Mouse (Mus musculus): ENCODE data around the gene Rassf10. TPM values are rescaled to one million over a fixed set of nuclear protein-coding genes. Genes with fewer than 3 reads are reported as not detected.
A peak's percentile ranks its signal among the peaks of the same experiment; 100 is the strongest.

Rassf10 gene
- polyA plus RNA-seq, 1 experiment from 2014 or later = 2.6 TPM

- TF ChIP-seq CTCF (IDR thresholded peaks at IDR 0.05) = no peak
- no peak for TF ChIP-seq EP300 (IDR thresholded peaks at IDR 0.05)
- DNase-seq (ENCODE audit: low spot score) (no peak), ATAC-seq (no peak)
- Histone ChIP-seq H3K4me1 (ENCODE audit: insufficient read depth, low read depth, low read length) (no peaks in the 10 kb centered on the region), H3K27ac (ENCODE audit: low read length) (no peak overlapping the region), H3K9me3 (ENCODE audit: low read length) (no peaks in the 10 kb centered on the region), H3K36me3 (ENCODE audit: insufficient read depth, low read length) (no peaks in the 10 kb centered on the region), H3K9ac (replicated peaks; ENCODE audit: low read depth) (no peak overlapping the region), H3K27me3 (replicated peaks; ENCODE audit: insufficient read depth, low read length) (no peaks in the 10 kb centered on the region), H3K4me2 (replicated peaks; ENCODE audit: low read depth, low read length) (no peak overlapping the region), H3K4me3 (ENCODE audit: low read depth, low read length) (no peak overlapping the region)
- 75% methylated on average over 8 of the region's 8 CpGs for WGBS
Measured at GRCm38 (mm10) chr7:112937089-112937488, 16.7 kb upstream of the Rassf10 start.

- ATAC-seq = no peak
- no peak overlapping the region for H3K4me2 ChIP-seq (replicated peaks; ENCODE audit: low read depth, low read length)
- H3K27me3 ChIP-seq (replicated peaks; ENCODE audit: insufficient read depth, low read length) = no peaks in the 10 kb centered on the region
- no peaks in the 10 kb centered on the region for H3K36me3 ChIP-seq (ENCODE audit: insufficient read depth, low read length)
- H3K9me3 ChIP-seq (ENCODE audit: low read length) = no peaks in the 10 kb centered on the region
- no peak overlapping the region for H3K27ac ChIP-seq (ENCODE audit: low read length)
- no peaks in the 10 kb centered on the region for H3K4me1 ChIP-seq (ENCODE audit: insufficient read depth, low read depth, low read length)
- 29% methylated on average over 5 of the region's 5 CpGs for WGBS
- H3K9ac ChIP-seq (replicated peaks; ENCODE audit: low read depth) = no peak overlapping the region
- DNase-seq (ENCODE audit: low spot score) = no peak
- TF ChIP-seq CTCF (IDR thresholded peaks at IDR 0.05) = no peak
- no peak for TF ChIP-seq EP300 (IDR thresholded peaks at IDR 0.05)
- H3K4me3 ChIP-seq (ENCODE audit: low read depth, low read length) = no peak overlapping the region
Measured at GRCm38 (mm10) chr7:112938959-112939358, 14.8 kb upstream of the Rassf10 start.

GRCm38 (mm10) chr7:112942567-112942966, 11.2 kb upstream of the Rassf10 start:
- no peaks in the 10 kb centered on the region for H3K27me3 ChIP-seq (replicated peaks; ENCODE audit: insufficient read depth, low read length)
- ATAC-seq (peak; percentile 58; the same call in 1 of the 2 replicates), DNase-seq (ENCODE audit: low spot score) (no peak)
- no peaks in the 10 kb centered on the region for H3K36me3 ChIP-seq (ENCODE audit: insufficient read depth, low read length)
- no peak overlapping the region for H3K4me2 ChIP-seq (replicated peaks; ENCODE audit: low read depth, low read length)
- H3K9ac ChIP-seq (replicated peaks; ENCODE audit: low read depth) = no peak overlapping the region
- WGBS = 46% methylated on average over 5 of the region's 5 CpGs
- no peaks in the 10 kb centered on the region for H3K9me3 ChIP-seq (ENCODE audit: low read length)
- no peak overlapping the region for H3K4me3 ChIP-seq (ENCODE audit: low read depth, low read length)
- TF ChIP-seq CTCF (IDR thresholded peaks at IDR 0.05) = no peak
- TF ChIP-seq EP300 (IDR thresholded peaks at IDR 0.05) = no peak
- H3K27ac ChIP-seq (ENCODE audit: low read length) = no peak overlapping the region
- H3K4me1 ChIP-seq (ENCODE audit: insufficient read depth, low read depth, low read length) = no peaks in the 10 kb centered on the region

GRCm38 (mm10) chr7:112943056-112943455, 10.7 kb upstream of the Rassf10 start:
- ATAC-seq = peak; percentile 41
- no peak overlapping the region for H3K4me3 ChIP-seq (ENCODE audit: low read depth, low read length)
- H3K4me2 ChIP-seq (replicated peaks; ENCODE audit: low read depth, low read length) = no peak overlapping the region
- H3K27me3 ChIP-seq (replicated peaks; ENCODE audit: insufficient read depth, low read length) = no peaks in the 10 kb centered on the region
- H3K9me3 ChIP-seq (ENCODE audit: low read length) = no peaks in the 10 kb centered on the region
- no peaks in the 10 kb centered on the region for H3K4me1 ChIP-seq (ENCODE audit: insufficient read depth, low read depth, low read length)
- H3K27ac ChIP-seq (ENCODE audit: low read length) = no peak overlapping the region
- no peaks in the 10 kb centered on the region for H3K36me3 ChIP-seq (ENCODE audit: insufficient read depth, low read length)
- no peak for DNase-seq (ENCODE audit: low spot score)
- H3K9ac ChIP-seq (replicated peaks; ENCODE audit: low read depth) = no peak overlapping the region
- 61% methylated on average over 1 of the region's 1 CpGs for whole genome bisulfite sequencing
- no peak for TF ChIP-seq CTCF (IDR thresholded peaks at IDR 0.05)
- TF ChIP-seq EP300 (IDR thresholded peaks at IDR 0.05) = no peak

GRCm38 (mm10) chr7:112946706-112947105, 7.1 kb upstream of the Rassf10 start:
- no peak overlapping the region for H3K27ac ChIP-seq (ENCODE audit: low read length)

GRCm38 (mm10) chr7:112954351-112955102, 765 bp downstream of the Rassf10 start:
- TF ChIP-seq CTCF (IDR thresholded peaks at IDR 0.05) (no peak), EP300 (IDR thresholded peaks at IDR 0.05) (no peak)
- Histone ChIP-seq H3K9me3 (ENCODE audit: low read length) (no peaks in the 10 kb centered on the region), H3K4me1 (ENCODE audit: insufficient read depth, low read depth, low read length) (peaks cover 9% of the 10 kb centered on the region; the same call in 1 of the 2 replicates), H3K27me3 (replicated peaks; ENCODE audit: insufficient read depth, low read length) (peaks cover 18% of the 10 kb centered on the region), H3K4me3 (ENCODE audit: low read depth, low read length) (peak overlapping the region; percentile 47), H3K9ac (replicated peaks; ENCODE audit: low read depth) (peak overlapping the region; percentile 23; the same call in 1 of the 2 replicates), H3K4me2 (replicated peaks; ENCODE audit: low read depth, low read length) (peak overlapping the region; percentile 92), H3K36me3 (ENCODE audit: insufficient read depth, low read length) (no peaks in the 10 kb centered on the region), H3K27ac (ENCODE audit: low read length) (peak overlapping the region; percentile 14)
- ATAC-seq = peak; percentile 36
- DNase-seq (ENCODE audit: low spot score) = peak; percentile 25
- WGBS = 2% methylated on average over 70 of the region's 82 CpGs

More at GRCm38 (mm10) chr7:112946706-112947105, 7.1 kb upstream of the Rassf10 start:
- ATAC-seq (no peak), DNase-seq (ENCODE audit: low spot score) (no peak)
- no peak overlapping the region for H3K4me3 ChIP-seq (ENCODE audit: low read depth, low read length)
- no peaks in the 10 kb centered on the region for H3K36me3 ChIP-seq (ENCODE audit: insufficient read depth, low read length)
- H3K9me3 ChIP-seq (ENCODE audit: low read length) = no peaks in the 10 kb centered on the region
- no peak overlapping the region for H3K4me2 ChIP-seq (replicated peaks; ENCODE audit: low read depth, low read length)
- no peak overlapping the region for H3K9ac ChIP-seq (replicated peaks; ENCODE audit: low read depth)
- 33% methylated on average over 6 of the region's 6 CpGs for WGBS
- no peaks in the 10 kb centered on the region for H3K4me1 ChIP-seq (ENCODE audit: insufficient read depth, low read depth, low read length)
- H3K27me3 ChIP-seq (replicated peaks; ENCODE audit: insufficient read depth, low read length) = no peaks in the 10 kb centered on the region
- TF ChIP-seq CTCF (IDR thresholded peaks at IDR 0.05) (no peak), EP300 (IDR thresholded peaks at IDR 0.05) (no peak)
